Mouse (Mus musculus): ENCODE results near the gene Catsperg1. TPM values are rescaled to one million over a fixed set of nuclear protein-coding genes. Genes with fewer than 3 reads are reported as not detected.
"Not testable (repeated sequence)": the region's sequence is repeated elsewhere in the genome, so short reads cannot be mapped to it uniquely, and the experiment has no call there.

Gene Catsperg1
- polyA plus RNA-seq, 2 experiments, result 0.84 to 3.1 TPM

GRCm38 (mm10) chr7:29141416-29141815, 72.4 kb downstream of the Catsperg1 start:
- no peak for TF ChIP-seq POLR2A (IDR thresholded peaks at IDR 0.05; ENCODE audit: borderline replicate concordance, extremely low read depth, insufficient read depth, insufficient read length)
- Histone ChIP-seq H3K27me3 (ENCODE audit: control insufficient read depth, insufficient read depth, low read length) (no peaks in the 10 kb centered on the region), H3K36me3 (ENCODE audit: control insufficient read depth, insufficient read depth, low read length) (no peaks in the 10 kb centered on the region), H3K9me3 (ENCODE audit: control insufficient read depth, low read length) (no peaks in the 10 kb centered on the region), H3K4me1 (ENCODE audit: control insufficient read depth, insufficient read depth, low read length) (no peaks in the 10 kb centered on the region), H3K9ac (ENCODE audit: low read depth, low read length, severe bottlenecking) (no peak overlapping the region), H3K27ac (replicated peaks; ENCODE audit: low read depth, low read length) (no peak overlapping the region), H3K4me3 (replicated peaks; ENCODE audit: low read length) (no peak overlapping the region), H3K4me2 (replicated peaks; ENCODE audit: low read depth, low read length, severe bottlenecking) (no peak overlapping the region)
- DNase-seq (ENCODE audit: low spot score) (no peak), ATAC-seq (ENCODE audit: low FRiP score, low read depth) (no peak)
- 76% methylated on average over 8 of the region's 8 CpGs for WGBS

GRCm38 (mm10) chr7:29139237-29139636, 74.6 kb downstream of the Catsperg1 start:
- not testable (repeated sequence) for H3K4me2 ChIP-seq (replicated peaks; ENCODE audit: low read depth, low read length, severe bottlenecking); H3K4me1 ChIP-seq (ENCODE audit: control insufficient read depth, insufficient read depth, low read length); H3K27me3 ChIP-seq (ENCODE audit: control insufficient read depth, insufficient read depth, low read length); H3K9ac ChIP-seq (ENCODE audit: low read depth, low read length, severe bottlenecking); H3K36me3 ChIP-seq (ENCODE audit: control insufficient read depth, insufficient read depth, low read length); DNase-seq (ENCODE audit: low spot score); ATAC-seq (ENCODE audit: low FRiP score, low read depth); H3K4me3 ChIP-seq (replicated peaks; ENCODE audit: low read length); H3K27ac ChIP-seq (replicated peaks; ENCODE audit: low read depth, low read length); H3K9me3 ChIP-seq (ENCODE audit: control insufficient read depth, low read length)
- 78% methylated on average over 3 of the region's 4 CpGs for WGBS

- Histone ChIP-seq H3K4me2 (replicated peaks; ENCODE audit: low read depth, low read length, severe bottlenecking) (no peak overlapping the region), H3K9ac (ENCODE audit: low read depth, low read length, severe bottlenecking) (no peak overlapping the region), H3K27ac (replicated peaks; ENCODE audit: low read depth, low read length) (no peak overlapping the region), H3K36me3 (ENCODE audit: control insufficient read depth, insufficient read depth, low read length) (no peaks in the 10 kb centered on the region), H3K9me3 (ENCODE audit: control insufficient read depth, low read length) (no peaks in the 10 kb centered on the region), H3K27me3 (ENCODE audit: control insufficient read depth, insufficient read depth, low read length) (no peaks in the 10 kb centered on the region), H3K4me1 (ENCODE audit: control insufficient read depth, insufficient read depth, low read length) (0 out of 2 replicates have a peak, but pooled peaks cover 7% of the 10 kb centered on the region), H3K4me3 (replicated peaks; ENCODE audit: low read length) (no peak overlapping the region)
- ATAC-seq (ENCODE audit: low FRiP score, low read depth) (no peak), DNase-seq (ENCODE audit: low spot score) (no peak)
- WGBS, result 47% methylated on average over 16 of the region's 16 CpGs
- TF ChIP-seq POLR2A (IDR thresholded peaks at IDR 0.05; ENCODE audit: borderline replicate concordance, extremely low read depth, insufficient read depth, insufficient read length), result no peak
Measured at GRCm38 (mm10) chr7:29137429-29137828, 76.4 kb downstream of the Catsperg1 start.

- Histone ChIP-seq H3K4me3 (replicated peaks; ENCODE audit: low read length) (peak within 1 kb of the TSS; percentile 28), H3K4me1 (ENCODE audit: control insufficient read depth, insufficient read depth, low read length) (0 out of 2 replicates have a peak, but pooled peaks cover 7% of the 10 kb centered on the region), H3K9ac (ENCODE audit: low read depth, low read length, severe bottlenecking) (peak within 1 kb of the TSS; percentile 38; the same call in 1 of the 2 replicates), H3K36me3 (ENCODE audit: control insufficient read depth, insufficient read depth, low read length) (no peaks in the 10 kb centered on the region), H3K9me3 (ENCODE audit: control insufficient read depth, low read length) (no peaks in the 10 kb centered on the region), H3K4me2 (replicated peaks; ENCODE audit: low read depth, low read length, severe bottlenecking) (peak within 1 kb of the TSS; percentile 52), H3K27ac (replicated peaks; ENCODE audit: low read depth, low read length) (no peak within 1 kb of the TSS), H3K27me3 (ENCODE audit: control insufficient read depth, insufficient read depth, low read length) (no peaks in the 10 kb centered on the region)
- no peak for TF ChIP-seq POLR2A (IDR thresholded peaks at IDR 0.05; ENCODE audit: borderline replicate concordance, extremely low read depth, insufficient read depth, insufficient read length)
- DNase-seq (ENCODE audit: low spot score) (no peak), ATAC-seq (ENCODE audit: low FRiP score, low read depth) (peak; percentile 70; the same call in 1 of the 2 replicates)
- WGBS, result 1% methylated on average over 14 of the region's 20 CpGs
Measured at GRCm38 (mm10) chr7:29134693-29135386, 79.0 kb downstream of the Catsperg1 start, which contains the start of gene Rasgrp4. Gene Rasgrp4 (plus strand): TSS chr7:29134851.

GRCm38 (mm10) chr7:29134230-29134629, 79.6 kb downstream of the Catsperg1 start:
- no peak for TF ChIP-seq POLR2A (IDR thresholded peaks at IDR 0.05; ENCODE audit: borderline replicate concordance, extremely low read depth, insufficient read depth, insufficient read length)
- ATAC-seq (ENCODE audit: low FRiP score, low read depth) (no peak), DNase-seq (ENCODE audit: low spot score) (no peak)
- Histone ChIP-seq H3K36me3 (ENCODE audit: control insufficient read depth, insufficient read depth, low read length) (no peaks in the 10 kb centered on the region), H3K9ac (ENCODE audit: low read depth, low read length, severe bottlenecking) (peak overlapping the region; percentile 38; the same call in 1 of the 2 replicates), H3K9me3 (ENCODE audit: control insufficient read depth, low read length) (no peaks in the 10 kb centered on the region), H3K27ac (replicated peaks; ENCODE audit: low read depth, low read length) (no peak overlapping the region), H3K27me3 (ENCODE audit: control insufficient read depth, insufficient read depth, low read length) (no peaks in the 10 kb centered on the region), H3K4me3 (replicated peaks; ENCODE audit: low read length) (peak overlapping the region; percentile 28), H3K4me1 (ENCODE audit: control insufficient read depth, insufficient read depth, low read length) (0 out of 2 replicates have a peak, but pooled peaks cover 7% of the 10 kb centered on the region), H3K4me2 (replicated peaks; ENCODE audit: low read depth, low read length, severe bottlenecking) (peak overlapping the region; percentile 52)
- whole genome bisulfite sequencing, result 4% methylated on average over 4 of the region's 4 CpGs

Other genes with a start within 250 kb of the Catsperg1 start
- 473 and 518 TPM in 2 replicates for gene Eif3k, start 232.2 kb downstream of the Catsperg1 start, polyA plus RNA-seq (2012; rRNA removed)
- gene Eif3k, start 232.2 kb downstream of the Catsperg1 start, polyA plus RNA-seq (2014; fragmentation: Nextera tagmentation; extraction: Ambion mirVana), result 450 TPM in 2 replicates
- 9.3 and 9.5 TPM in 2 replicates for gene Map4k1, start 232.0 kb downstream of the Catsperg1 start, polyA plus RNA-seq (2012; rRNA removed)
- gene Map4k1, start 232.0 kb downstream of the Catsperg1 start, polyA plus RNA-seq (2014; fragmentation: Nextera tagmentation; extraction: Ambion mirVana), result 6.4 and 7.0 TPM in 2 replicates
- gene Ryr1, start 88.9 kb downstream of the Catsperg1 start, polyA plus RNA-seq (2012; rRNA removed), result 26.5 and 29.2 TPM in 2 replicates
- 5.9 and 7.7 TPM in 2 replicates for gene Ryr1, start 88.9 kb downstream of the Catsperg1 start, polyA plus RNA-seq (2014; fragmentation: Nextera tagmentation; extraction: Ambion mirVana)
- 4.8 and 6.8 TPM in 2 replicates for gene Rasgrp4, start 79.2 kb downstream of the Catsperg1 start, polyA plus RNA-seq (2012; rRNA removed)
- 0.43 and 1.1 TPM in 2 replicates for gene Rasgrp4, start 79.2 kb downstream of the Catsperg1 start, polyA plus RNA-seq (2014; fragmentation: Nextera tagmentation; extraction: Ambion mirVana)
- 18.9 and 22.7 TPM in 2 replicates for gene Fam98c, start 57.8 kb downstream of the Catsperg1 start, polyA plus RNA-seq (2012; rRNA removed)
- gene Fam98c, start 57.8 kb downstream of the Catsperg1 start, polyA plus RNA-seq (2014; fragmentation: Nextera tagmentation; extraction: Ambion mirVana), result 15.7 and 17.1 TPM in 2 replicates
- gene Ggn, start 43.8 kb downstream of the Catsperg1 start, polyA plus RNA-seq (2012; rRNA removed), result 0.91 and 1.4 TPM in 2 replicates
- 0.45 and 0.54 TPM in 2 replicates for gene Ggn, start 43.8 kb downstream of the Catsperg1 start, polyA plus RNA-seq (2014; fragmentation: Nextera tagmentation; extraction: Ambion mirVana)
- 14.2 and 19.4 TPM in 2 replicates for gene Spred3, start 43.6 kb downstream of the Catsperg1 start, polyA plus RNA-seq (2012; rRNA removed)
- gene Spred3, start 43.6 kb downstream of the Catsperg1 start, polyA plus RNA-seq (2014; fragmentation: Nextera tagmentation; extraction: Ambion mirVana), result 3.5 and 4.2 TPM in 2 replicates
- 216 and 233 TPM in 2 replicates for gene Psmd8, start 33.3 kb downstream of the Catsperg1 start, polyA plus RNA-seq (2012; rRNA removed)
- 264 and 268 TPM in 2 replicates for gene Psmd8, start 33.3 kb downstream of the Catsperg1 start, polyA plus RNA-seq (2014; fragmentation: Nextera tagmentation; extraction: Ambion mirVana)
- gene Kcnk6, start 18.5 kb upstream of the Catsperg1 start, polyA plus RNA-seq (2012; rRNA removed), result 11.4 and 19.2 TPM in 2 replicates
- 1.6 and 2.2 TPM in 2 replicates for gene Kcnk6, start 18.5 kb upstream of the Catsperg1 start, polyA plus RNA-seq (2014; fragmentation: Nextera tagmentation; extraction: Ambion mirVana)
- gene Yif1b, start 24.3 kb upstream of the Catsperg1 start, polyA plus RNA-seq (2012; rRNA removed), result 107 and 150 TPM in 2 replicates
- 130 and 139 TPM in 2 replicates for gene Yif1b, start 24.3 kb upstream of the Catsperg1 start, polyA plus RNA-seq (2014; fragmentation: Nextera tagmentation; extraction: Ambion mirVana)
- 0.32 and 0.92 TPM in 2 replicates for gene 2200002D01Rik, start 34.4 kb upstream of the Catsperg1 start, polyA plus RNA-seq (2012; rRNA removed)
- gene 2200002D01Rik, start 34.4 kb upstream of the Catsperg1 start, polyA plus RNA-seq (2014; fragmentation: Nextera tagmentation; extraction: Ambion mirVana), result 1.2 and 3.0 TPM in 2 replicates
- gene Spint2, start 67.9 kb upstream of the Catsperg1 start, polyA plus RNA-seq (2012; rRNA removed), result 88.7 and 95.3 TPM in 2 replicates
- 149 and 160 TPM in 2 replicates for gene Spint2, start 67.9 kb upstream of the Catsperg1 start, polyA plus RNA-seq (2014; fragmentation: Nextera tagmentation; extraction: Ambion mirVana)
- 8.7 and 9.6 TPM in 2 replicates for gene Ppp1r14a, start 75.3 kb upstream of the Catsperg1 start, polyA plus RNA-seq (2012; rRNA removed)
- gene Ppp1r14a, start 75.3 kb upstream of the Catsperg1 start, polyA plus RNA-seq (2014; fragmentation: Nextera tagmentation; extraction: Ambion mirVana), result 9.0 and 13.8 TPM in 2 replicates
- 10.6 and 10.7 TPM in 2 replicates for gene Dpf1, start 89.9 kb upstream of the Catsperg1 start, polyA plus RNA-seq (2012; rRNA removed)
- gene Dpf1, start 89.9 kb upstream of the Catsperg1 start, polyA plus RNA-seq (2014; fragmentation: Nextera tagmentation; extraction: Ambion mirVana), result 13.2 and 13.7 TPM in 2 replicates